Mouse (Mus musculus) hindbrain, embryonic 16.5 days (tissue): ENCODE data around the gene Ppm1d. TPM values are rescaled to one million over a fixed set of nuclear protein-coding genes. Genes with fewer than 3 reads are reported as not detected.

Source experiments
- ATAC-seq: fragments of 200-750 bp; cut with Nextera tagmentation; 2 replicates; pipeline ENCODE4 v1.8.0; 2017; ENCODE audit warnings: moderate TSS enrichment, moderate library complexity
- H3K27ac ChIP-seq: fragments of 300-500 bp; sonication (generic); 2 replicates; pipeline ENCODE4 v1.5.1; 2014; ENCODE audit warnings: low read depth, mild to moderate bottlenecking, control low read depth, low read length, moderate library complexity
- H3K27me3 ChIP-seq: fragments of 300-500 bp; sonication (generic); replicated peaks from 2 replicates; pipeline ENCODE4 v1.6.1; 2014; ENCODE audit warnings: low read length; ENCODE audit not compliant: control insufficient read depth, insufficient read depth
- H3K36me3 ChIP-seq: fragments of 300-500 bp; sonication (generic); 2 replicates; pipeline ENCODE4 v1.6.1; 2014; ENCODE audit warnings: mild to moderate bottlenecking, low read length, moderate library complexity, mixed read lengths; ENCODE audit not compliant: control insufficient read depth, insufficient read depth
- H3K4me1 ChIP-seq: fragments of 300-500 bp; sonication (generic); 2 replicates; pipeline ENCODE4 v1.6.1; 2014; ENCODE audit warnings: low read depth, low read length; ENCODE audit not compliant: control insufficient read depth, insufficient read depth
- H3K4me2 ChIP-seq: fragments of 300-500 bp; sonication (generic); 2 replicates; pipeline ENCODE4 v1.6.1; 2014; ENCODE audit warnings: mild to moderate bottlenecking, low read length, control low read depth, moderate library complexity
- H3K4me3 ChIP-seq: fragments of 300-500 bp; sonication (generic); 2 replicates; pipeline ENCODE4 v1.5.1; 2014; ENCODE audit warnings: mild to moderate bottlenecking, low read length, control low read depth, moderate library complexity
- H3K9ac ChIP-seq: fragments of 300-500 bp; sonication (generic); 2 replicates; pipeline ENCODE4 v1.6.1; 2014; ENCODE audit warnings: low read depth, mild to moderate bottlenecking, control low read depth, low read length, moderate library complexity
- H3K9me3 ChIP-seq: fragments of 300-500 bp; sonication (generic); 2 replicates; pipeline ENCODE4 v1.6.1; 2014; ENCODE audit warnings: mild to moderate bottlenecking, low read length, moderate library complexity; ENCODE audit not compliant: control insufficient read depth
- WGBS: fragments of 180-500 bp; shearing (Covaris S2); extraction: QIAGEN DNeasy Blood & Tissue Kit; methylation state at CpG from one replicate; pipeline ENCODE4 v1.1.7; 2014; 5-methylcytosine and 5-hydroxymethylcytosine counted together
- polyA plus RNA-seq: library from polyadenylated mRNA; unstranded; fragments of >200 nt; fragmentation: Nextera tagmentation; extraction: Ambion mirVana; gene quantifications from 2 replicates; pipeline ENCODE4 v1.2.1, GENCODE M21; 2015

The Ppm1d gene
- polyA plus RNA-seq, 1 experiment from 2014 or later, result 13.0 TPM

DNA sequence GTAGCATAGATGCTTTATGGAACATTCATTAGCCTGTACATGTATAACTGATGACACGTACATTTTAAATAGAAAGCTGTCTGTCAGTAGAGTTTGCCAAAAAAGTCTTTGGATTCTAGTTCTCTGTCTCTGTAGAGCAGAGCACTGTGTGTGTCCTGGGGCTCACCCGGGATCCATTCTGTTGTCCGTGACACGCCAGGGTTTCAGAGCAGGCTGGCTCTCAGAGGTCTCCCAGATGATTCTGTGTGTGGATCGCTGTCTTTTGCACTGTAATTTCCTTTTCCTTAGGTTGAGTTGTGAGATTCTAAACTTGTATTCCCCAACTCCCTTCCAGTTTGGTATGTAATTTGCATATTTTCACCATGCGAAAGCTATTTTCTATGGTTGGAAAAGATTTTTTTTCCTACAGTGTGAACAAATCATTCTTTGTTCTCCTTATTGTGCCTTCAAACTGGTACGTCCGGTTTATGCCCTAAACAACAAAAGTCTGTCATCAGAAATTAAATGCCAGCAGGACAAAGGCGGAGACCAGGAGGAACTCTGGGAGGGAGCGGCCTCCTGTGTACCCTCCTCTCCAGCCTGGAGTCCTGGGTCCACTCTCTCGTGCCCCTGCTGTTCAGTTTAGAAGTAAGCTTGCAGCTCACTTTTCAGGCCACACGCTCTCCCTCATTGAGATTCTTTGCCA, 81.3 kb downstream of the Ppm1d start:
- WGBS, result 28% methylated on average over 12 of the region's 12 CpGs
- H3K4me2 ChIP-seq, result no peak overlapping the region
- H3K9me3 ChIP-seq, result no peaks in the 10 kb centered on the region
- H3K27ac ChIP-seq, result peak overlapping the region; percentile 25; the same call in 1 of the 2 replicates
- H3K4me3 ChIP-seq, result no peak overlapping the region
- H3K27me3 ChIP-seq, result no peaks in the 10 kb centered on the region
- H3K36me3 ChIP-seq, result no peaks in the 10 kb centered on the region
- no peak for ATAC-seq
- no peak overlapping the region for H3K9ac ChIP-seq
- H3K4me1 ChIP-seq, result peaks cover 3% of the 10 kb centered on the region

DNA sequence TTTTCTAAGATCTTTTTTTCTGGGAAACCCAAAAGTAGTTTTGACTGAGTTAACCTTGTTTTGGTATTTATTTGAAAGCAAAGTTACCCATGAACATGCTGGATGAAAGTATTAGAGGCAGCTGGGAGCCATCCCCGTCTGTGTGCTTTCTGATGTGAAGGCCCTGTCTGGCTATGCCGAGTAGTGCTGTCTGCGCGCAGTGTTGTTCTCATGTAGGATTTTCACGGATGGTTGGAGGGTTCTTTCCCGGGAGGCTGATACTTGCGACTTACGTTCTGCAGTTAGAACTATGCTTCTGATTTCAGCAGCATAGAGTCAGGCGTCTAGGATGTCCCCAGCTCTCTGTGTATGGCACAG, 81.8 kb downstream of the Ppm1d start:
- Histone ChIP-seq H3K9ac (no peak overlapping the region), H3K4me1 (peaks cover 3% of the 10 kb centered on the region), H3K4me2 (no peak overlapping the region; the same call in 1 of the 2 replicates), H3K36me3 (no peaks in the 10 kb centered on the region), H3K27me3 (no peaks in the 10 kb centered on the region), H3K27ac (peak overlapping the region; percentile 39; the same call in 1 of the 2 replicates), H3K4me3 (no peak overlapping the region), H3K9me3 (no peaks in the 10 kb centered on the region)
- no peak for ATAC-seq
- WGBS, result 36% methylated on average over 9 of the region's 9 CpGs

DNA sequence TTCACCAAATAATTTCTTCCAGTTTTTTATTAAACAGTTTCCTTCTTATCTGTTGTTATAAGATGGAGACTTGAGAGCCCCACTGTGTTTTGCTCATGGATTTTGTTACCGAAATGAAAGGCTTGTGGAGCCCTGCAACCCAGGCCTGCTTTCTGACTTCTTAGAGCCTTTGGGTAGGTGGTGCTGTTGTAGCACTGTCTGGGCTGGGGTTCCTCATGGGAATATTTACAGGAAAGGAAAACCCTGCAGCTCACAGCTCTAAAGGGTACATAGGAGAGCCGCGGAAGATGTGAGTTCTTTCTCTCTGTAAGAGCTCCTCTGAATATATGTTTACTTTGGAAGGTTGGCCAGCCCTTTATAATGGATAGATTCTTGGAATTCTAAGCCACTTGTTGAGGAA, 82.9 kb downstream of the Ppm1d start:
- 66% methylated on average over 3 of the region's 3 CpGs for WGBS
- Histone ChIP-seq H3K27me3 (no peaks in the 10 kb centered on the region), H3K9me3 (no peaks in the 10 kb centered on the region), H3K4me2 (no peak overlapping the region), H3K4me1 (peaks cover 3% of the 10 kb centered on the region), H3K27ac (no peak overlapping the region), H3K9ac (no peak overlapping the region), H3K4me3 (no peak overlapping the region), H3K36me3 (no peaks in the 10 kb centered on the region)
- no peak for ATAC-seq

DNA sequence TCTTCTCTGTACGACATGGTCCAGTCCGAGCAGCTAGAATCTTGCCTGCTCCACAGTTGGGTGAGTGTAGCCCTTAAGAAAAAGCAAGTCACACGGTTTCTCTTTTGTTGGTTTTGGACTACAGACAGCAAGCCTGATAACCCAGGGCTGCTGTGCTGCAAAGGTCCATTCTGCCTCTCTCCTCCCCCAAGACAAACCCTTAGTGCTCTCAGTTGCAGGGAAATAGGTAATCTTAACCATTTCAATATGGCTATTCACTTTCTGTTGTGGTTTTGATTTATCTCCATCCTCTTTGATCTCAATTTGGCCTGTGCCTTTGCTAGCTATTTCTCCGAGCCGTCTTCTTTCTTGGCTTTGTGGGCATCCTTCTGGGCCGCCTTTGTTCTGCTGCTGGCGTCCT, 84.3 kb downstream of the Ppm1d start:
- no peak for ATAC-seq
- Histone ChIP-seq H3K4me1 (peaks cover 3% of the 10 kb centered on the region), H3K4me3 (no peak overlapping the region), H3K9me3 (no peaks in the 10 kb centered on the region), H3K27ac (no peak overlapping the region), H3K27me3 (no peaks in the 10 kb centered on the region), H3K4me2 (no peak overlapping the region), H3K9ac (no peak overlapping the region), H3K36me3 (no peaks in the 10 kb centered on the region)
- 31% methylated on average over 7 of the region's 7 CpGs for WGBS

Other genes with a start within 250 kb of the Ppm1d start
- 9.7 and 11.5 TPM in 2 replicates for gene Usp32, start 171.1 kb upstream of the Ppm1d start, polyA plus RNA-seq
- 0.65 and 0.86 TPM in 2 replicates for gene 1700125H20Rik, start 140.8 kb upstream of the Ppm1d start, polyA plus RNA-seq
- gene Appbp2, start 76.1 kb upstream of the Ppm1d start, polyA plus RNA-seq, result 46.4 and 47.0 TPM in 2 replicates
- gene Bcas3, start 41.9 kb downstream of the Ppm1d start, polyA plus RNA-seq, result 29.7 and 38.7 TPM in 2 replicates